Comparison of ENCODE assay signal across 23 mouse cellular contexts in the genomic region with DNA sequence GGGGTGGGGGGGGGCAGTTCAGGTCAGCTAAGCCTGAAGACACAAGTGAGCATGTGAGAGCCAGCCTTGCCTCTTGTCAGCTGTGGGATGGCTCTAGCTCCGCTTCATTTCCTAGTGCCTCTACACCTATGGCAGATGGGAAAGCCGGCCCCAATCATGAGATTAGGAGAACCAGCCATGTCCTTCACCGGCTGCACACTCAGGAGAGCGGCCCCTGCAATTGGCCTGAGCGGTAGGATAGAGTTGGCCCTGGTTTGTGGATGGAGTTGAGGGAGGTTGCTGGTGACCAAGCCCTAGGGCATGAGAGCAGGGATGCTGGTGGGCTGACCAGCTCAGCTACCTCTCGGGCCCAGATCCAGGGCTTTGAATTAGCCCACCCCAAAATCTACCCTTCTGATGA. TPM values are rescaled to one million over a fixed set of nuclear protein-coding genes. Genes with fewer than 3 reads are reported as not detected.
"Had no signal": no experiment of that assay in that cellular context is flagged by ENCODE, and none has a peak within 500 bp of the region (broad histone marks: within the 10 kb centered on the region; RNA-seq: fewer than 3 reads in every experiment).

No protein-coding gene starts in this region.

- H3K9me3 ChIP-seq: neural tube, embryonic 12.5 days; neural tube, embryonic 13.5 days; neural tube, embryonic 15.5 days; stomach, embryonic 15.5 days had no signal

- H3K36me3 ChIP-seq: neural tube, embryonic 12.5 days; neural tube, embryonic 13.5 days; neural tube, embryonic 15.5 days; stomach, embryonic 15.5 days had no signal

- DNase-seq: retina, postnatal 1 day; right cerebral cortex, adult 18-20 months; right cerebral cortex, postnatal 14 days; right cerebral cortex, postnatal 25 days; right cerebral cortex, postnatal 4 days; spleen, adult 18-20 months; thymus, adult 18-20 months; thymus, adult 2 months; thymus, postnatal 14 days; thymus, postnatal 25 days; thymus, postnatal 36 days; thymus, postnatal 4 days had no signal

- H3K27ac ChIP-seq: neural tube, embryonic 12.5 days; neural tube, embryonic 13.5 days; neural tube, embryonic 15.5 days; stomach, embryonic 15.5 days; stomach, postnatal 0 days had no signal

- H3K4me1 ChIP-seq: neural tube, embryonic 12.5 days; neural tube, embryonic 13.5 days; neural tube, embryonic 15.5 days; stomach, embryonic 15.5 days had no signal

- H3K4me2 ChIP-seq: neural tube, embryonic 12.5 days; neural tube, embryonic 13.5 days; neural tube, embryonic 15.5 days; stomach, embryonic 15.5 days had no signal

- H3K9ac ChIP-seq: neural tube, embryonic 12.5 days; neural tube, embryonic 13.5 days; neural tube, embryonic 15.5 days; stomach, embryonic 15.5 days had no signal

- H3K27me3 ChIP-seq: neural tube, embryonic 12.5 days; neural tube, embryonic 13.5 days; neural tube, embryonic 15.5 days; stomach, embryonic 15.5 days had no signal

- H3K4me3 ChIP-seq: neural tube, embryonic 12.5 days; neural tube, embryonic 13.5 days; neural tube, embryonic 15.5 days; stomach, embryonic 15.5 days had no signal

RNA-seq across cellular contexts. Expression of gene Fam205c, which starts 14.8 kb away (rescaled TPM):
- total RNA-seq: neutrophil, adult 5-6 weeks had no signal
- polyA plus RNA-seq: small intestine, adult 2 months; spleen, adult 2 months; thymus, adult 2 months; urinary bladder, adult 2 months had no signal

RNA-seq across cellular contexts. Expression of gene Phf24, which starts 27.7 kb away (rescaled TPM):
- total RNA-seq: neutrophil, adult 5-6 weeks had no signal

RNA-seq across cellular contexts. Expression of gene Gm12394, which starts 32.2 kb away (rescaled TPM):
- total RNA-seq: neutrophil, adult 5-6 weeks had no signal
- polyA plus RNA-seq: small intestine, adult 2 months; spleen, adult 2 months; stomach, embryonic 14.5 days; stomach, embryonic 15.5 days; thymus, adult 2 months; urinary bladder, adult 2 months had no signal

RNA-seq across cellular contexts. Expression of gene Fam205a1, which starts 35.1 kb away (rescaled TPM):
- total RNA-seq: neutrophil, adult 5-6 weeks had no signal
- polyA plus RNA-seq: small intestine, adult 2 months; spleen, adult 2 months; stomach, embryonic 15.5 days; stomach, postnatal 0 days; thymus, postnatal 0 days had no signal
